Mouse (Mus musculus): ENCODE measurements at regions not wholly inside any gene's neighbourhood (a gene's known extent, or its start where the extent isn't known, plus 50 kb on each side); places are given as distances from the start of the nearest gene placed in this dataset.

GRCm38 (mm10) chr13:15107753-15108305 lies 355.2 kb upstream of the Gli3 start:
- no peaks in the 10 kb centered on the region; a peak in 2 of 4 replicates for H3K36me3 ChIP-seq (ENCODE audit: control insufficient read depth in 1 of 2, insufficient read depth in 2 of 2, low read length in 2 of 2)

GRCm38 (mm10) chr13:15113383-15113782 lies 349.7 kb upstream of the Gli3 start:
- Histone ChIP-seq H3K4me3 (ENCODE audit: control insufficient read depth in 1 of 2, insufficient read depth in 1 of 2, low read depth in 2 of 2, low read length in 2 of 2) (no peak overlapping the region), H3K9me3 (replicated peaks; ENCODE audit: insufficient read depth, low read length) (no peaks in the 10 kb centered on the region), H3K9ac (ENCODE audit: control insufficient read depth, low read depth, low read length, poor library complexity, severe bottlenecking) (no peak overlapping the region), H3K27ac (ENCODE audit: control insufficient read depth, low read depth, low read length) (no peak overlapping the region), H3K27me3 (ENCODE audit: control insufficient read depth in 1 of 2, insufficient read depth in 2 of 2, low read length in 2 of 2) (no peaks in the 10 kb centered on the region), H3K36me3 (ENCODE audit: control insufficient read depth in 1 of 2, insufficient read depth in 2 of 2, low read length in 2 of 2) (no peaks in the 10 kb centered on the region), H3K79me2 (ENCODE audit: control insufficient read depth, insufficient read depth, low read length, poor library complexity) (no peaks in the 10 kb centered on the region), H3K4me1 (ENCODE audit: control insufficient read depth in 1 of 2, insufficient read depth in 2 of 2, low read length in 2 of 2) (no peaks in the 10 kb centered on the region)
- DNase-seq (ENCODE audit: low read depth, low spot score): no peak
- TF ChIP-seq POLR2AphosphoS2 (IDR thresholded peaks at IDR 0.05; ENCODE audit: low read length) (no peak), RAD21 (IDR thresholded peaks at IDR 0.05; ENCODE audit: low read depth, low read length) (no peak), KAT2A (conservative IDR thresholded peaks at IDR 0.05; ENCODE audit: low read depth, low read length) (no peak), ELF1 (IDR thresholded peaks at IDR 0.05; ENCODE audit: low read depth, low read length) (no peak)

More at GRCm38 (mm10) chr13:15107753-15108305, 355.2 kb upstream of the Gli3 start:
- TF ChIP-seq ZKSCAN1 (IDR thresholded peaks at IDR 0.05; ENCODE audit: low read depth, low read length): no peak
- no peak for TF ChIP-seq USF1 (IDR thresholded peaks at IDR 0.05; ENCODE audit: low read depth, low read length)
- TF ChIP-seq CHD2 (IDR thresholded peaks at IDR 0.05; ENCODE audit: low read length): no peak
- TF ChIP-seq GABPA (IDR thresholded peaks at IDR 0.05; ENCODE audit: low read depth, low read length): no peak
- TF ChIP-seq CHD1 (IDR thresholded peaks at IDR 0.05; ENCODE audit: low read depth, low read length): no peak
- no peak for TF ChIP-seq E2F4 (IDR thresholded peaks at IDR 0.05; ENCODE audit: borderline replicate concordance, low read depth, low read length)
- no peak for TF ChIP-seq POLR2AphosphoS5 (IDR thresholded peaks at IDR 0.05; ENCODE audit: borderline replicate concordance, low read depth, low read length)
- TF ChIP-seq UBTF (IDR thresholded peaks at IDR 0.05; ENCODE audit: borderline replicate concordance, insufficient read depth, low read depth, low read length): no peak
- no peak for TF ChIP-seq MYC (IDR thresholded peaks at IDR 0.05; ENCODE audit: low read depth, low read length)
- TF ChIP-seq SIN3A (IDR thresholded peaks at IDR 0.05; ENCODE audit: low read length): no peak
- no peak for TF ChIP-seq ETS1 (IDR thresholded peaks at IDR 0.05; ENCODE audit: low read depth, low read length)
- TF ChIP-seq ZMIZ1 (IDR thresholded peaks at IDR 0.05; ENCODE audit: low read depth, low read length): no peak
- no peak for TF ChIP-seq EP300 (IDR thresholded peaks at IDR 0.05; ENCODE audit: low read depth in 1 of 2, low read length in 2 of 2)
- TF ChIP-seq ZNF384 (IDR thresholded peaks at IDR 0.05; ENCODE audit: low read depth, low read length): no peak
- no peak for TF ChIP-seq TCF12 (IDR thresholded peaks at IDR 0.05; ENCODE audit: low read depth, low read length)
- TF ChIP-seq ZC3H11A (IDR thresholded peaks at IDR 0.05; ENCODE audit: low read depth, low read length): no peak
- no peak for TF ChIP-seq MAFK (IDR thresholded peaks at IDR 0.05; ENCODE audit: borderline replicate concordance, low read depth, low read length)
- no peak for TF ChIP-seq RCOR1 (IDR thresholded peaks at IDR 0.05; ENCODE audit: low read depth, low read length)
- H3K9ac ChIP-seq (ENCODE audit: control insufficient read depth, low read depth, low read length, poor library complexity, severe bottlenecking): no peak overlapping the region
- H3K27me3 ChIP-seq (ENCODE audit: control insufficient read depth in 1 of 2, insufficient read depth in 2 of 2, low read length in 2 of 2): no peaks in the 10 kb centered on the region
- peak overlapping the region; percentile 7 to 50; a peak in 3 of 4 replicates for H3K4me3 ChIP-seq (ENCODE audit: control insufficient read depth in 1 of 2, insufficient read depth in 1 of 2, low read depth in 2 of 2, low read length in 2 of 2)
- DNase-seq (ENCODE audit: low read depth, low spot score): peak; percentile 7
- no peak overlapping the region for H3K27ac ChIP-seq (ENCODE audit: control insufficient read depth, low read depth, low read length)
- no peaks in the 10 kb centered on the region for H3K9me3 ChIP-seq (replicated peaks; ENCODE audit: insufficient read depth, low read length)
- no peaks in the 10 kb centered on the region for H3K79me2 ChIP-seq (ENCODE audit: control insufficient read depth, insufficient read depth, low read length, poor library complexity)
- no peaks in the 10 kb centered on the region for H3K4me1 ChIP-seq (ENCODE audit: control insufficient read depth in 1 of 2, insufficient read depth in 2 of 2, low read length in 2 of 2)
